Mouse (Mus musculus) neural tube, embryonic 11.5 days (tissue): ENCODE measurements around the gene Acnat1. TPM values are rescaled to one million over a fixed set of nuclear protein-coding genes. Genes with fewer than 3 reads are reported as not detected.
"Not testable (repeated sequence)": the region's sequence is repeated elsewhere in the genome, so short reads cannot be mapped to it uniquely, and the experiment has no call there.

Source experiments
- ATAC-seq: fragments of 200-750 bp; cut with Nextera tagmentation; 2 replicates; pipeline ENCODE4 v1.8.0; 2017; ENCODE audit warnings: moderate number of reproducible peaks, mild to moderate bottlenecking, moderate TSS enrichment, moderate library complexity; ENCODE audit not compliant: insufficient read depth, low FRiP score, low TSS enrichment
- DNase-seq: peaks from one replicate; pipeline ENCODE4 v3.0.0-alpha.2; 2015; ENCODE audit warnings: low spot score
- H3K27ac ChIP-seq: fragments of 300-500 bp; sonication (generic); 2 replicates; pipeline ENCODE4 v1.5.1; 2014; ENCODE audit warnings: low read depth, mild to moderate bottlenecking, low read length
- H3K27me3 ChIP-seq: fragments of 300-500 bp; sonication (generic); 2 replicates; pipeline ENCODE4 v1.6.1; 2014; ENCODE audit warnings: mild to moderate bottlenecking, low read length, mixed read lengths; ENCODE audit not compliant: control insufficient read depth, insufficient read depth
- H3K36me3 ChIP-seq: fragments of 300-500 bp; sonication (generic); 2 replicates; pipeline ENCODE4 v1.6.1; 2014; ENCODE audit warnings: mild to moderate bottlenecking, low read length, moderate library complexity, mixed read lengths; ENCODE audit not compliant: control insufficient read depth, insufficient read depth
- H3K4me1 ChIP-seq: fragments of 300-500 bp; sonication (generic); 2 replicates; pipeline ENCODE4 v1.6.1; 2014; ENCODE audit warnings: low read length, mixed read lengths; ENCODE audit not compliant: control insufficient read depth, insufficient read depth
- H3K4me2 ChIP-seq: fragments of 300-500 bp; sonication (generic); 2 replicates; pipeline ENCODE4 v1.6.1; 2014; ENCODE audit warnings: low read depth, mild to moderate bottlenecking, moderate library complexity
- H3K4me3 ChIP-seq: fragments of 300-500 bp; sonication (generic); 2 replicates; pipeline ENCODE4 v1.5.1; 2014; ENCODE audit warnings: low read depth, low read length
- H3K9ac ChIP-seq: fragments of 300-500 bp; sonication (generic); 2 replicates; pipeline ENCODE4 v1.6.1; 2014; ENCODE audit warnings: mild to moderate bottlenecking, low read length
- H3K9me3 ChIP-seq: fragments of 300-500 bp; sonication (generic); 2 replicates; pipeline ENCODE4 v1.6.1; 2016; ENCODE audit warnings: low read length; ENCODE audit not compliant: control insufficient read depth
- WGBS: fragments of 180-500 bp; shearing (Covaris S2); extraction: QIAGEN DNeasy Blood & Tissue Kit; methylation state at CpG from one replicate; pipeline ENCODE4 v1.1.7; 2014; 5-methylcytosine and 5-hydroxymethylcytosine counted together
- polyA plus RNA-seq: library from polyadenylated mRNA; unstranded; fragments of >200 nt; fragmentation: Nextera tagmentation; extraction: Ambion mirVana; gene quantifications from 2 replicates; pipeline ENCODE4 v1.2.1, GENCODE M21; 2014

Acnat1 gene
- polyA plus RNA-seq, 1 experiment from 2014 or later: not detected

DNA sequence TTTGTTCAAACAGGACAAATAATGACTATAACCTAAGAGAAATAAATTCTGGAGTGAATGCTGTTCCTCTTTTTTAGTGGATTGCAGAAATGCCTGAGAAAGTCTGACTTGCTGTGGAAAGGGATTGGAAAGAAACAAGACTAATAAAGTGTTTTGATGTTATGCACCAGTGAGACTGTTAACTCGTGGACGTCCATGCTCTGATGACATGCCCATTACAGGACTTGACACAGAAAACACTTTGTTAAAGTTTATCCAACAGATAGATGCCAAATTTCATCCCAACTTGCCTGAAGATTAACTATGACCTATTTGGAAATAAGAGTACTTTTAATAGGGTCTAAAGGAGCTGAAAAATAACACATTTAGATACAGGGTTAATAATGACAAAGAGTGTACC lies 63.6 kb downstream of the Acnat1 start:
- H3K9ac ChIP-seq: not testable (repeated sequence)
- WGBS: 80% methylated on average over 2 of the region's 2 CpGs

DNA sequence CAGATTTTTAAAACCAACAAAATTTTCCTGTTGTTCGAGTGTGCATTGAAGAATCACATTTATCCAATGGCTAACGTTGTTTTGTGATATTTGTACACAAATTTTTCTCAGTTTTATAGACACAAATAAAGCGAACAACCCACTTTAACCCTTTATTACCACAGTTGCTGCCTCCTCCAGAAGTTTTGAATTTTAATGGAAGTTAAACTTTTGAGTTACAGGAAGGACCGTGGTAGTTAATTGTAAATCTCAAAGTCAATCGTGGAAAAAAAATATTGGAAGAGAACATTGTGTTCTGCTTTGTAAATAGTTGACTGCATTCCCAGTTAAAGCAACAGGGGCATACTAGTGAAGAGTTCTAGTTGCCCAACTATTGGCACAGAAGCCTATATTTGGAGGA lies 65.8 kb downstream of the Acnat1 start, which contains the start of gene Acnat2:
Gene Acnat2, minus strand, starts transcription at position 195 of the 400 bp plus-strand sequence.
- WGBS: 88% methylated on average over 5 of the region's 5 CpGs
- DNase-seq, H3K27me3 ChIP-seq, H3K36me3 ChIP-seq, H3K9me3 ChIP-seq, ATAC-seq, H3K4me1 ChIP-seq, H3K9ac ChIP-seq, H3K27ac ChIP-seq, H3K4me3 ChIP-seq, H3K4me2 ChIP-seq: not testable (repeated sequence)

More for the DNA sequence above, 63.6 kb downstream of the Acnat1 start:
- H3K27ac ChIP-seq, H3K4me2 ChIP-seq, H3K4me3 ChIP-seq, H3K27me3 ChIP-seq, H3K36me3 ChIP-seq, H3K9me3 ChIP-seq, ATAC-seq, H3K4me1 ChIP-seq, DNase-seq: not testable (repeated sequence)

Other genes starting within 250 kb of the Acnat1 start
- gene Acnat2, start 65.8 kb downstream of the Acnat1 start, polyA plus RNA-seq: not detected in 2 replicates
- 0.19 and 0.49 TPM in 2 replicates for gene Baat, start 32.6 kb upstream of the Acnat1 start, polyA plus RNA-seq
- 89.5 and 90.4 TPM in 2 replicates for gene Mrpl50, start 47.2 kb upstream of the Acnat1 start, polyA plus RNA-seq
- gene Zfp189, start 47.3 kb upstream of the Acnat1 start, polyA plus RNA-seq: 13.2 and 15.0 TPM in 2 replicates
- gene Aldob, start 75.6 kb upstream of the Acnat1 start, polyA plus RNA-seq: 0.41 TPM in 1 of 2 replicates, not detected in the other
- 20.3 and 23.3 TPM in 2 replicates for gene Tmem246, start 124.0 kb upstream of the Acnat1 start, polyA plus RNA-seq
- 74.4 and 74.5 TPM in 2 replicates for gene Rnf20, start 158.1 kb upstream of the Acnat1 start, polyA plus RNA-seq
- 0.12 TPM in 2 replicates for gene Ppp3r2, start 208.1 kb upstream of the Acnat1 start, polyA plus RNA-seq